Mouse (Mus musculus) liver, adult (tissue): ENCODE measurements around the gene Srsy.
"Not testable (repeated sequence)": the region's sequence is repeated elsewhere in the genome, so short reads cannot be mapped to it uniquely, and the experiment has no call there.

ENCODE experiments used
- GATA4 ChIP-seq: IDR thresholded peaks from 2 replicates; pipeline ENCODE4 v1.6.1; 2014; ENCODE audit warnings: mild to moderate bottlenecking, low read length; ENCODE audit not compliant: insufficient replicate concordance

Gene Srsy

GRCm38 (mm10) chrY:17937230-17937629 lies at the start of gene Srsy:
Srsy (minus strand) TSS chrY:17937330.
- not testable (repeated sequence) for TF ChIP-seq GATA4
